Mouse (Mus musculus) ovary, adult 2 months (tissue): ENCODE results near the gene Accsl. TPM values are rescaled to one million over a fixed set of nuclear protein-coding genes. Genes with fewer than 3 reads are reported as not detected.

Source experiments
- polyA plus RNA-seq: library from polyadenylated mRNA; depleted of rRNA; stranded (reverse); fragments of >200 nt; gene quantifications from 2 replicates; pipeline ENCODE4 v1.2.3, GENCODE M21; 2012; rRNA removed

Gene Accsl
- polyA plus RNA-seq, result 6.2 and 9.7 TPM in 2 replicates

GRCm38 (mm10) chr2:93869107-93869600 is at the start of gene Accsl:
Gene Accsl, minus strand, starts transcription at chr2:93869157.

GRCm38 (mm10) chr2:93849505-93850089 is 19.4 kb downstream of the Accsl start, which contains the start of gene Accs:
Gene Accs, minus strand, starts transcription at chr2:93849943.

GRCm38 (mm10) chr2:93822045-93822749 is 46.8 kb downstream of the Accsl start, which contains the start of gene Ext2:
Gene Ext2, minus strand, starts transcription at chr2:93822568.

Other genes starting within 250 kb of the Accsl start
- 0.32 and 0.41 TPM in 2 replicates for gene Alx4, start 226.8 kb downstream of the Accsl start, polyA plus RNA-seq
- 81.9 and 89.9 TPM in 2 replicates for gene Ext2, start 46.6 kb downstream of the Accsl start, polyA plus RNA-seq
- gene Accs, start 19.2 kb downstream of the Accsl start, polyA plus RNA-seq, result 27.9 and 31.5 TPM in 2 replicates
- 55.6 and 61.4 TPM in 2 replicates for gene Gm13889, start 88.0 kb upstream of the Accsl start, polyA plus RNA-seq
- not detected in 2 replicates for gene Gm27027, start 127.2 kb upstream of the Accsl start, polyA plus RNA-seq
- gene Alkbh3, start 141.7 kb upstream of the Accsl start, polyA plus RNA-seq, result 29.9 and 38.3 TPM in 2 replicates